Mouse (Mus musculus) lung, postnatal 0 days (tissue): ENCODE measurements around the gene Gm20708.

Experiments used
- CTCF ChIP-seq: IDR thresholded peaks from 2 replicates; pipeline ENCODE4 v1.5.1; 2016; ENCODE audit warnings: antibody characterized with exemption, mild to moderate bottlenecking
- EP300 ChIP-seq: IDR thresholded peaks from 2 replicates; pipeline ENCODE4 v1.6.1; 2016; ENCODE audit warnings: antibody characterized with exemption, mild to moderate bottlenecking, control low read depth

GRCm38 (mm10) chr11:117855975-117856374 lies 46.5 kb downstream of the Gm20708 start:
- TF ChIP-seq CTCF (no peak), EP300 (no peak)
